Mouse (Mus musculus): ENCODE results near the gene Icmt. TPM values are rescaled to one million over a fixed set of nuclear protein-coding genes. Genes with fewer than 3 reads are reported as not detected.

Gene Icmt
- polyA plus RNA-seq, 1 experiment from 2014 or later: 25.3 TPM

DNA sequence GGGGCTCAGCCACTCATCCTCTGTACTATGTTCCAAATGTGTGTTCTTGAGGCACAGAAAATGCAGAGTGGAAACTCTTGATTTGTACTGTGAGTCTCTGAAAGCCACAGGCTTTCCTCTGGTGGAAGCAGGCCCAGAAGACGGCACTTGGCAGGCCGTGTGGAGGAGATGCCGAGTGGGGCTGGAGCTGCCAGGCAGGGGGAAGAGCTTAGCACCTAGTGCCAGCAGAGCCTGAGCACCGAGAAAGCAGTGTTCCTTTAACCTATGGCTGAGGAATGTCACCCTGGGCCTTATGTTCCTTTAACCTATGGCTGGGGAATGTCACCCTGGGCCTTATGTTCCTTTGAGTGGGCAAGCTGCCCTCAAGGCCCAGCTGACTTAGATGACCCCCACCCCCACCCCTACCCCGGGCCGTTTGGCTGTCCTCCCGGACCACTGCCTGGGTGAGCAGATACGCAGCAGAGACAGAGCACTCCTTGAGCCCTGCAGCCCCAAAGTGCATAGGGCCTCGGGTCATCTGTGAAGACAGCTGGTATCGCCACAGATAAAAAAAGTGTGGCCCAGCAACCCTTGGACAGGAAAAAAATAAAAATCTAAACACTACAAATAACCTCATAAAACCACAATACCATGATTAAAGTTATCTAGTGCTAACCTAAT is 30.7 kb upstream of the Icmt start:
- H3K9ac ChIP-seq: peak overlapping the region; percentile 19; the same call in 1 of the 2 replicates
- peaks cover 35% of the 10 kb centered on the region for H3K4me1 ChIP-seq
- no peak overlapping the region for H3K4me3 ChIP-seq
- no peaks in the 10 kb centered on the region for H3K36me3 ChIP-seq
- no peak for ATAC-seq (ENCODE audit: low FRiP score)
- H3K27me3 ChIP-seq: peaks cover 21% of the 10 kb centered on the region
- WGBS: 51% methylated on average over 10 of the region's 10 CpGs
- no peaks in the 10 kb centered on the region for H3K9me3 ChIP-seq (replicated peaks)
- no peak overlapping the region for H3K4me2 ChIP-seq (replicated peaks)
- H3K27ac ChIP-seq: no peak overlapping the region

DNA sequence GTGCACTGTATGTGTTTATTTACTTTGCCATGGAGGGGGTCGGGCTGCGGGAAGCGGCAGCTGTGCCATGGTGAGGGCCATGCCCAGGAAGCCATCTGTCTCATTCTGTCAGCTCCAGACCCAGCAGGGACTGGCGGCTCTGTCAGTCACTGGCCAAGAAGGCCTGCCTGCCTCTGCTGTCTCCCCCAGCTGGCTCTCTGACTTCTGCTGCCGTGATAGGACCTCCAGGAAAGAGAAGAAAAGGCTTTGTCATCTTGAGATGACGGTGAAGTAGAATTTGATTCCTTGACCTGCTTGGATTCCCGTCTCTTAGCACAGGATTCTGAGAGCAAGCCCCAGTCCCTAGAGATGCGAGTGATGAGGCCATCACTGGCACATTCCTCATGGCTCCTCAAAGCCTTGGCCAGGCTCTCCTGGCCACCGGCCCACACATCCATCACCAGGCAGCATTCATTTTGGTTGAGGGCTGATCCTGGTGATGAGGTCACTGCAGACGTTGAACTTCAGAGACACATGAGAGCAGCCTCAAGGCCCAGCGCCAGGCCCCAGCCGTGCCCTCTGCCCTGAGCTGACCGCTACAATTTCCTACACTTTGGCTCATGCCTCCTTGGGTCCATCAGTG is 29.2 kb upstream of the Icmt start:
- H3K27ac ChIP-seq: peak overlapping the region; percentile 12; the same call in 1 of the 2 replicates
- H3K4me2 ChIP-seq (replicated peaks): no peak overlapping the region
- H3K27me3 ChIP-seq: peaks cover 34% of the 10 kb centered on the region
- H3K4me3 ChIP-seq: no peak overlapping the region
- no peaks in the 10 kb centered on the region for H3K36me3 ChIP-seq
- H3K4me1 ChIP-seq: peaks cover 42% of the 10 kb centered on the region
- peak; percentile 61 for ATAC-seq (ENCODE audit: low FRiP score)
- no peaks in the 10 kb centered on the region for H3K9me3 ChIP-seq (replicated peaks)
- no peak overlapping the region for H3K9ac ChIP-seq
- 65% methylated on average over 13 of the region's 13 CpGs for WGBS

DNA sequence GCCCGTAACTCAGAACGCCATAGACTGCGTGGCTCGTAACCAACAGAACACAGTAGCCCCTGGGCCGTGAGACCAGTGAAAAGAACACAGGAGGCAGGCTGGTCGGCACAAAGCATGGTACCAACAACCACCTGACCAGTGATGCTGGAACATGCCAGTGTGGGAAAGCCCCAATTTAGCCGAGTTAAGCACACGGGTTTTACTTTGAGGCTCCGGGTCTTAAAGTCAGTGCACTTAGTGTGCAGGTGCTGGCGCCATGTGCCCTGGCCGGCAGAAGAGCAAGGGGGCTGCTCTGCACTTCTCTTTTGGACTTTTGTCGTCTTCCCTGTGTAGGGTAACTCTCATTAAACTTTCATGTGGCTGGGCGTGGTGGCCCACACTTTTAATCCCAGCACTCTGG is 27.1 kb upstream of the Icmt start:
- Histone ChIP-seq H3K27me3 (peaks cover 54% of the 10 kb centered on the region), H3K4me3 (no peak overlapping the region), H3K4me2 (replicated peaks) (no peak overlapping the region), H3K9me3 (replicated peaks) (no peaks in the 10 kb centered on the region), H3K4me1 (peaks cover 47% of the 10 kb centered on the region), H3K9ac (no peak overlapping the region), H3K27ac (no peak overlapping the region), H3K36me3 (no peaks in the 10 kb centered on the region)
- no peak for ATAC-seq (ENCODE audit: low FRiP score)
- WGBS: 87% methylated on average over 13 of the region's 13 CpGs

DNA sequence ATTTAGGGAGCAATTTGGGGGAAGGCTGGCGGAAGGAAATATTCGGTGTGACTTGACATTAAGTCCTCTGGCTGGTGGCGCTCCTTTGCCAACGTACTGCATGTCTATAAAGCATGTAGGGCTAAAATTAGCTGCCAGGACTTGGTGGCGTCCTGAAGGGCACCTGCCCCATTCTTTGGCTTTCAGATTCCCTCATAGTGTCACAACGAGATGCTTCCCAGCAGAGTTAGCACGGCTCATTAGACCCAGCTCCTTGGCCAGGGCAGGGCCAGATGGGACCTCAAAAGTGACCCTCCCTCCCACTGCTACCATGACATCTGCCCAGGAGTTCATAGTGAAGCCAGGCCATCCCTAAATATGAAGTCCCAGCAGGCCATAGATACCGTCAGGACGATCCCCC is 26.4 kb upstream of the Icmt start:
- no peak for ATAC-seq (ENCODE audit: low FRiP score)
- H3K9ac ChIP-seq: no peak overlapping the region
- H3K36me3 ChIP-seq: no peaks in the 10 kb centered on the region
- H3K9me3 ChIP-seq (replicated peaks): no peaks in the 10 kb centered on the region
- peaks cover 50% of the 10 kb centered on the region for H3K4me1 ChIP-seq
- H3K4me3 ChIP-seq: no peak overlapping the region
- no peak overlapping the region for H3K4me2 ChIP-seq (replicated peaks)
- WGBS: 70% methylated on average over 9 of the region's 9 CpGs
- H3K27ac ChIP-seq: no peak overlapping the region
- H3K27me3 ChIP-seq: peaks cover 60% of the 10 kb centered on the region

DNA sequence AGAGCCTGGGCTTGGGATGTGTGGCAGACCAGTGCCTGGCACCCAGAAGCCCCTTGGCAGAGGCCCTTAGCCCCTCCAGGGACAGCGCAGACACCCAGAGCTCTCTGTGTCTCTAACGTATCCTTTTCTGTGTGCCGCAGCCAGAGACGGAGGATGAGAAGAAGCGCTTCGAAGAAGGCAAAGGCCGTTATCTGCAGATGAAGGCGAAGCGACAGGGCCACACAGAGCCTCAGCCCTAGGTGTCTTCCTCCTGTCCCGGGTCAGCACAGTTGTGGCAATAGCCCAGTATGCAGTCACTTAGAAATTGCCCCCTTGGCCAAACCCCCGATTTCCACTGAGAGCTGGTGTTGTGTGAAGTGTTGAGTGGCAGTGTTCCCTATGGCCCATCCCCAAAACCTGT is 25.7 kb upstream of the Icmt start:
- Histone ChIP-seq H3K27me3 (peaks cover 67% of the 10 kb centered on the region), H3K4me2 (replicated peaks) (no peak overlapping the region), H3K36me3 (no peaks in the 10 kb centered on the region), H3K9me3 (replicated peaks) (no peaks in the 10 kb centered on the region), H3K4me3 (no peak overlapping the region), H3K9ac (no peak overlapping the region), H3K27ac (no peak overlapping the region), H3K4me1 (peaks cover 46% of the 10 kb centered on the region)
- no peak for ATAC-seq (ENCODE audit: low FRiP score)
- WGBS: 90% methylated on average over 11 of the region's 11 CpGs

DNA sequence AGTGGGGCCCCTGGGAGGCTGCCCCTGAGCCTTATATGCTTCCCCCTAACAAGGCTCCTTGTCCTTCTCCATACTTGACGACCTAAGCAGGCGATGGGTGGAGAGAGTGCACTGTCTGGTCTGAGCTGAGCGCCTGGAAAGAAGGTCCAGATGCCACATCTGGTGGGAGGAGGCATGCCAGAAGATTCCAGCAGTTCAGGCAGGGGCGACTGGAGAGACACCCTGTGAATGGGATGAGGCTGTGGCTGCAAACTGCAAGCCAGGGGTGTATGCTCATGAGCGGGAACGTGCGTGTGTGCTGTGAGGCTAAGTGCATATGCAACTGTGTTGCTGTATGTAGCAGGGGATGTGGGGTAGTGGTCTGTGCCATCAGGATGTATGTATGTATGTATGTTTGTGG is 25.0 kb upstream of the Icmt start:
- no peaks in the 10 kb centered on the region for H3K36me3 ChIP-seq
- WGBS: 69% methylated on average over 7 of the region's 7 CpGs
- no peak overlapping the region for H3K9ac ChIP-seq
- ATAC-seq (ENCODE audit: low FRiP score): no peak
- no peaks in the 10 kb centered on the region for H3K9me3 ChIP-seq (replicated peaks)
- no peak overlapping the region for H3K4me3 ChIP-seq
- peaks cover 46% of the 10 kb centered on the region for H3K4me1 ChIP-seq
- no peak overlapping the region for H3K4me2 ChIP-seq (replicated peaks)
- H3K27me3 ChIP-seq: peaks cover 74% of the 10 kb centered on the region
- H3K27ac ChIP-seq: peak overlapping the region; percentile 30; the same call in 1 of the 2 replicates

DNA sequence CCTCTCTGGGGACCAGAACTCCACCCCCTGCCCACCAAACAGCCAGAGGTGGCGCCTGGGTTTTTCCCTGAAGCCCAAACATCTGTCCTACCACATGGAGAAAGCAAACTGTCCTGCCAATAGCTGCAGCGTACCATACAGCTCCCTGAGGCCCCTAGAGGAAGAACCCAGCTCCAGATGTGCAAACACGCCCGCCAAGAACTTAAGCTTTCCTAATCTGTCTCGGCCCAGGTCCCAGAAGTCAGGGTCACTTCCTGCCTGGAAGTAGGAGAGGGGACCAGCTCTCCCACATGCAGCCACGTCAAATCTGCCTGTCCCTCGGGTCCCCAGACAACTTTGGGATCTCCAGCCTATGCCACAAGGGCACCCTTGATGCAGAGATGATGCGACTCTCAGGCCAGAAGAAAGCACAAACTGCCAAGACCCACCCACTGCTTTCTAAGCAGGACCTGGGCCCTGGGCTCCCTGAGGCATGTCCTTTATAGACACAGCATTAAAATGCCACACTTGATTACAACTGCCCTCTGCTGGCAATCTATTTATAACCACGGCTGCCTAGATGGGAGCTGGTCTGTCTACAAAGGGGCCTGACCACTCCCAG is 24.5 kb upstream of the Icmt start:
- 32% methylated on average over 9 of the region's 9 CpGs for WGBS
- Histone ChIP-seq H3K4me3 (no peak overlapping the region), H3K9ac (no peak overlapping the region), H3K4me1 (peaks cover 43% of the 10 kb centered on the region), H3K27me3 (peaks cover 79% of the 10 kb centered on the region), H3K4me2 (replicated peaks) (no peak overlapping the region), H3K36me3 (no peaks in the 10 kb centered on the region), H3K27ac (no peak overlapping the region; the same call in 1 of the 2 replicates), H3K9me3 (replicated peaks) (no peaks in the 10 kb centered on the region)
- ATAC-seq (ENCODE audit: low FRiP score): no peak

DNA sequence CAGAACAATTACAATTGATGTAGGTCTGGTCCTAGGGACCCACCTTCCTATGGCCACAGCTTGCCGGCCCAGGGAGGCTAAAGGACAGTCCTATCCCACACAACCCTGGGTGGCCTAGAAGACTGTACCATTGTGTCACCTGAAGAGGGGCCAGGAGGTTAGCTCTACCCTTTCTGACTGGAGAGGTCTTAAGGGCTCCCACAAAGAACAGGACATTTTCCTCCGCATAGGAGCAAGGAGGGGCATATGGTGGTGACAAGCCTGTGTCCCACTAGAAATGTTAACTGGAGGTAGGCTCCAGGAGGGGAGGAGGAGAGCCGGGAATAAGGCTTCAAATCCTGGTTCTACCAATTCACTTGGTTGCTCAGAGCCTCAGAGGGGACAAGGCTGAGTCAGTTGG is 23.8 kb upstream of the Icmt start:
- H3K4me2 ChIP-seq (replicated peaks): peak overlapping the region; percentile 84
- peaks cover 81% of the 10 kb centered on the region for H3K27me3 ChIP-seq
- H3K9ac ChIP-seq: no peak overlapping the region
- WGBS: 25% methylated on average over 3 of the region's 3 CpGs
- peaks cover 36% of the 10 kb centered on the region for H3K4me1 ChIP-seq
- no peaks in the 10 kb centered on the region for H3K9me3 ChIP-seq (replicated peaks)
- H3K36me3 ChIP-seq: no peaks in the 10 kb centered on the region
- ATAC-seq (ENCODE audit: low FRiP score): peak; percentile 4; the same call in 1 of the 2 replicates
- peak overlapping the region; percentile 58; the same call in 1 of the 2 replicates for H3K4me3 ChIP-seq
- peak overlapping the region; percentile 73 for H3K27ac ChIP-seq

DNA sequence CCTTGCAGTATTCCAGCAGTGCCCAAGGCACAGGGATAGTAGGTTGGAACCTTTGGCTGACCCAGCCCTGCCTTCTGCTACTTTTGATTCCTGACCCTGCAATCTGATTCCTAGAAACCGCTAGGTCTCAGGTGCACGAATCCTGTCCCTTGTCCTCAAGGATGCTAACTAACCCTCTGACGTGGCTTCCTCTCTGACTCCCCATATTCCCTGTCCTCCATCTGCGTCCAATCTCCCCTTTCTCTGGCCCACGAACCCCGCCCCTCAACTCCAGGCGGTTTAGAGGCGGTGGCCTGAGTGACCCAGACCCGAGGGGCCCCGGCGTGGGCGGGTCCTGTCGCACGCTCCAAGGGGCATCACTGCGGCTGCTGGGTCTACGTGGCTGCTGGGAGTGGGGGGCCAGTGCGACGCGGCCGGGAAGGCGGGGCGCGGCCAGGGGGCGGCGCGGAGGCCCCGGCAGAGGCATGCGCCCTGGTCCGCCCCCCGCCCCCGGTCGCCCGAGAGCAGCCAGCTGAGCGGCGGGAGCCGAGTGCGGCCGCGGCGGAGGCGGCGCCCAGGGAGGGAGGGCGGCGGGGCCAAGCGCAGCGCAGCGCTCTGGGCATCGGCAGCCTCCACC is 23.3 kb upstream of the Icmt start, which contains the start of gene Gpr153:
Gpr153 (plus strand) TSS at position 612 of the 616 bp plus-strand sequence.
- H3K36me3 ChIP-seq: no peaks in the 10 kb centered on the region
- peak; percentile 70 for ATAC-seq (ENCODE audit: low FRiP score)
- peak within 1 kb of the TSS; percentile 85 for H3K9ac ChIP-seq
- H3K4me1 ChIP-seq: peaks cover 36% of the 10 kb centered on the region
- H3K27ac ChIP-seq: peak within 1 kb of the TSS; percentile 73
- H3K4me3 ChIP-seq: peak within 1 kb of the TSS; percentile 58
- H3K4me2 ChIP-seq (replicated peaks): peak within 1 kb of the TSS; percentile 84
- H3K9me3 ChIP-seq (replicated peaks): no peaks in the 10 kb centered on the region
- H3K27me3 ChIP-seq: peaks cover 84% of the 10 kb centered on the region
- WGBS: 1% methylated on average over 47 of the region's 48 CpGs

DNA sequence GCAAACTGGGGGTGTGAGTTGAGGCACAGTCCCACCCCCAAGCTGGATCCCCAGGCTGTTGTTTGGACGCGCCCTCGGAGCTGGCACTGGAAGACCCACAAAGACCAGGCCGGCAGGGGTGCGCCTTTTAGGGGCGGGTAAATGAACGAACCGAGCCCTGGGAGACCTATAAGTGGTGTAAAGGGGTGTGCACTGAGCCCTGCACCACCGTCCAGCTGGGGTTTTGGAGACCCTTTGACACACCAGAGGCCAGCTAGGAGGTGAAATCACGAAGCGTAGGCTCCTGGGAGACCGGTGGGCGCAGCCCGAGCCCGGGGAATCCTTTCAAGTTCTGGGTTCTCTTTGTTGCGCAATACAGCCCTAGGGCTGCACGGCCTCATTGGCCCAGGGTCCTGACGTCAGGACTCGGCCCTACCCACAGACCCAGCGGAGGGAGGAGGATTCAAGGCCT is 22.3 kb upstream of the Icmt start:
- Histone ChIP-seq H3K9me3 (replicated peaks) (no peaks in the 10 kb centered on the region), H3K36me3 (no peaks in the 10 kb centered on the region; the same call in 1 of the 2 replicates), H3K27ac (peak overlapping the region; percentile 73; the same call in 1 of the 2 replicates), H3K4me2 (replicated peaks) (peak overlapping the region; percentile 84), H3K9ac (peak overlapping the region; percentile 85), H3K4me3 (peak overlapping the region; percentile 58), H3K27me3 (peaks cover 87% of the 10 kb centered on the region), H3K4me1 (peaks cover 36% of the 10 kb centered on the region)
- WGBS: under 1% methylated on average over 20 of the region's 20 CpGs
- ATAC-seq (ENCODE audit: low FRiP score): peak; percentile 41; the same call in 1 of the 2 replicates

DNA sequence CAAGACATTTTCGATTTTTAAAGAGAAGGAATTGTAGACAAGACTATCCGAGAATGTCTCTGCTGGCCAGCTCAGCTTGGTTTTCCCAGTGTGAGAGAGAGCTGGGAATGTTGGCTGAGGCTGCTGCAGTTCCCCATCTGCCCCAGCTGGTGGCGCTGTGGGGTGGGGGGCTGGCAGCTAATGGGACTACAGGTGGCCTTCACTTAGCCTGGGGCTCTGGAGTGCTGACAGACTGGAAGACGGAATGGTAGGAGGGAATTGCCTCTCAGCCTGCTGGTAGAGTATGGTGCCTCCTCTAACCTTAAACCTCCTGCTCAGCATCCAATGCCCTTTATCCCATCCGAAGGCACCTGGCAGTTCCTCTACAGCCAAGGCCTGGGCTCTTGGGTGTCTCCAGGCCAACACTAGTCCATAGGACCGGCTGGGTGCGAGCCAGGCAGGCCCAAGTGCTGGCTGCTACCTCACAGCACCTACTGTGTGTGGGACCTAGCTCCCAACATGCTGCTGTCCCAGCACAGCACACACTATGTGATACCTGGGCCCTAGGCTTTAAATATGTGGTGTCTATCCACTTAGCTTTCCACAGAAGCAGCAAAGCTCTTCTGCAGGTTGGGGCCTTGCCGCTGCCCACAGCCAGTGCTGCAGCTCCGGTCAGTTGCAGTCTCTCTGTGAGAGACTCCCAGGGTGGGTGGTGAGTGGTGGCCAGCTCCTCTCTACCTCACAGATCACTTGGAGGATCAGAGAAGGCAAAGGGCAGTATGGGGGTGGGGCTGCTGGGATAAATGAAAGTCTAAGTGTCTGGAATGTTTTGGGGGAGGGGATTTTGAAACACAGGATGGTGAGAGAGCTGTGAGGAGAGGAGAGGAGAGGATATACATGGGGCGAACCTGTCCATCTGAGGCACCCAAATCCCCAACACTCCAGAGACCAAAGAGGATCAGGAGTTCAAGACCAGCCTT is 20.4 kb upstream of the Icmt start:
- ATAC-seq (ENCODE audit: low FRiP score): no peak
- Histone ChIP-seq H3K27me3 (peaks cover 90% of the 10 kb centered on the region), H3K4me1 (peaks cover 36% of the 10 kb centered on the region), H3K36me3 (no peaks in the 10 kb centered on the region; the same call in 1 of the 2 replicates), H3K9ac (no peak overlapping the region), H3K4me2 (replicated peaks) (no peak overlapping the region), H3K9me3 (replicated peaks) (no peaks in the 10 kb centered on the region), H3K27ac (no peak overlapping the region), H3K4me3 (no peak overlapping the region)
- 56% methylated on average over 10 of the region's 10 CpGs for WGBS

All from hindbrain, embryonic 12.5 days (tissue).